Mouse (Mus musculus): ENCODE results near the gene Bicd1. TPM values are rescaled to one million over a fixed set of nuclear protein-coding genes. Genes with fewer than 3 reads are reported as not detected.

Bicd1 gene
- polyA plus RNA-seq, 1 experiment from 2014 or later: 7.3 TPM

DNA sequence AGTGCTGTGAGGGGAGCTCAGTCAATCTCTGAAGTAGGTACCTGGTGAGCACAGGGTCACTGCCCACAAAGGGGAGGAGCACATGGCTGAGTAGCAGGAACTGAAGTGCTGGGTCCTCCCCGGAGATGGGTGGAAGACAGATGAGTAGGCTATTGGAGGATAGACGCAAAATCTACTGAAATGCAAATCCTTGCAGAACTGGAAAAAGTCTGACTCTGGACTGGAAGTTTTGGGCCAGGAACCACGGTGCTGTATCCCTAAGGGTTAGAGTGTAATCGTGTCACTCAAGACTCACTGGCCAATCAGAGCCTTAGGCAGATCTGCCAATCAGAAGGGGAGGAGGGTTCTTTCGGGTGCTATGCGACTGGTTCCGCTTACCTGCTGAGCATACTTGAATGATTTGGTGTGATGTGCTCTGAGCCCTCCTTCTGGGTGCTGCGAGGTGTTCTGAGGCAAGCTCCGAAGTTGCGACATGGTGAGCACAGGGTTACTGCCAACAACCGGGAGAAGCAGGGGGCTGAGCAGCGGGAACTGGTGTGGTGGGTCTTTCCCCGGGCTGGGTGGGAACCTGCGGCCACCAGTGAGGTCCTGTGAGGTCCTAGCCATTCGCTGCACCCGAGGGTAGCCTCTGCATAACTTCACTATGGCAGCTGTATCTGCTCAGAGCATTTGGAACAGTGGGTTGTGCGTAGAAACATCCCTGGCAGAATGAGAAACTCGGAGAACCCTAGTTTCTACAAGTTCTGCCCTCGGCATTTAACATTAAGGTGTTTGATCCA, 157.2 kb downstream of the Bicd1 start:
- Histone ChIP-seq H3K36me3 (ENCODE audit: insufficient read depth) (no peaks in the 10 kb centered on the region), H3K9ac (peak overlapping the region; percentile 24; the same call in 1 of the 2 replicates), H3K27me3 (ENCODE audit: insufficient read depth, low read length) (no peaks in the 10 kb centered on the region), H3K9me3 (ENCODE audit: low read depth, low read length) (no peaks in the 10 kb centered on the region), H3K4me1 (ENCODE audit: insufficient read depth) (no peaks in the 10 kb centered on the region), H3K27ac (ENCODE audit: low read depth) (no peak overlapping the region), H3K4me3 (ENCODE audit: low read depth, low read length) (peak overlapping the region; percentile 45), H3K4me2 (peak overlapping the region; percentile 67)
- ATAC-seq (ENCODE audit: insufficient read depth) (peak; percentile 100), DNase-seq (peak; percentile 81)
- no peak for TF ChIP-seq CTCF (IDR thresholded peaks at IDR 0.05; ENCODE audit: low read depth)
- 3% methylated on average over 19 of the region's 19 CpGs for WGBS

- Histone ChIP-seq H3K4me1 (ENCODE audit: insufficient read depth) (no peaks in the 10 kb centered on the region), H3K27ac (ENCODE audit: low read depth) (no peak overlapping the region), H3K4me3 (ENCODE audit: low read depth, low read length) (no peak overlapping the region), H3K9me3 (ENCODE audit: low read depth, low read length) (no peaks in the 10 kb centered on the region), H3K36me3 (ENCODE audit: insufficient read depth) (no peaks in the 10 kb centered on the region), H3K9ac (no peak overlapping the region), H3K27me3 (ENCODE audit: insufficient read depth, low read length) (no peaks in the 10 kb centered on the region), H3K4me2 (no peak overlapping the region)
- 67% methylated on average over 1 of the region's 1 CpGs for WGBS
- no peak for TF ChIP-seq CTCF (IDR thresholded peaks at IDR 0.05; ENCODE audit: low read depth)
- DNase-seq: no peak
- no peak for ATAC-seq (ENCODE audit: insufficient read depth)
Measured at GRCm38 (mm10) chr6:149567219-149567618, 158.5 kb downstream of the Bicd1 start.

- H3K9ac ChIP-seq: no peak overlapping the region
- ATAC-seq (ENCODE audit: insufficient read depth): no peak
Measured at GRCm38 (mm10) chr6:149574288-149574687, 165.6 kb downstream of the Bicd1 start.

GRCm38 (mm10) chr6:149580053-149580452, 171.4 kb downstream of the Bicd1 start:
- Histone ChIP-seq H3K27ac (ENCODE audit: low read depth) (no peak overlapping the region), H3K4me1 (ENCODE audit: insufficient read depth) (no peaks in the 10 kb centered on the region), H3K9me3 (ENCODE audit: low read depth, low read length) (peaks cover 12% of the 10 kb centered on the region; the same call in 1 of the 2 replicates), H3K9ac (no peak overlapping the region), H3K4me2 (no peak overlapping the region), H3K27me3 (ENCODE audit: insufficient read depth, low read length) (no peaks in the 10 kb centered on the region), H3K36me3 (ENCODE audit: insufficient read depth) (no peaks in the 10 kb centered on the region), H3K4me3 (ENCODE audit: low read depth, low read length) (no peak overlapping the region)
- DNase-seq: no peak
- no peak for TF ChIP-seq CTCF (IDR thresholded peaks at IDR 0.05; ENCODE audit: low read depth)
- no peak for ATAC-seq (ENCODE audit: insufficient read depth)

More at GRCm38 (mm10) chr6:149574288-149574687, 165.6 kb downstream of the Bicd1 start:
- Histone ChIP-seq H3K27ac (ENCODE audit: low read depth) (no peak overlapping the region), H3K4me1 (ENCODE audit: insufficient read depth) (no peaks in the 10 kb centered on the region), H3K4me3 (ENCODE audit: low read depth, low read length) (no peak overlapping the region), H3K9me3 (ENCODE audit: low read depth, low read length) (no peaks in the 10 kb centered on the region), H3K36me3 (ENCODE audit: insufficient read depth) (no peaks in the 10 kb centered on the region), H3K27me3 (ENCODE audit: insufficient read depth, low read length) (no peaks in the 10 kb centered on the region), H3K4me2 (no peak overlapping the region)
- WGBS: 86% methylated on average over 1 of the region's 1 CpGs
- no peak for DNase-seq
- no peak for TF ChIP-seq CTCF (IDR thresholded peaks at IDR 0.05; ENCODE audit: low read depth)

DNA sequence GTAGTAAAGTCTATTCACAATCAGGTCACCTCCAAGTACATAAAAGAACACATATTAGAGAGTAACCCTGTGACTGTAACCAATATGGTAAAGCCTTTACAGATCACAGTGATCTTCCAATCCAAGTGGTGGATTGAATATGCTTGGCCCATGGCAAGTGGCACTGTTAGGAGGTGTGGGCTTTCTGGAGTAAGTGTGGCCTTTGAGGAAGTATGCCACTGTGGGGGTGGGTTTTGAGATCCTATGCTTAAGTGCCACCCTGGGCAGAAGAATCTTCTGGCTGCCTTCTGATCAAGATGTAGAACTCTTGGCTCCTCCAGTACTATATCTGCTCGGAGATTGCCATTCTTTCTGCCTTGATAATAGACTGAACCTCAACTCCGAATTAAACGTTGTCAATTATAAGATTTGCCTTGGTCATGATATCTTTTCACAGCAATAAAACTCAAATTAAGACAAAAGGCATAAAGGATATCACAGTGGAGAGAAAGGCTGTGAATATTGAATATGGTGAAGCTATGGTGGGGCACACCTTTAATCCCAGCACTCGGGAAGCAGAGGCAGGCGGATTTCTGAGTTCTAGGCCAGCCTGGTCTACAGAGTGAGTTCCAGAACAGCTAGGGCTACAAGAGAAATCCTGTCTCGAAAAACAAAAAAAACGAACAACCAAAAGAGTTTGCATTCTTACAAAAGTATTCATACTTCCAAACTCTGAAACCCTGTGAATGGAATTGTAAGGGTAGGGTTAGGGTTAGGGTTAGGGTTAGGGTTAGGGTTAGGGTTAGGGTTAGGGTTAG, 177.2 kb downstream of the Bicd1 start:
- no peak for TF ChIP-seq CTCF (IDR thresholded peaks at IDR 0.05; ENCODE audit: low read depth)
- Histone ChIP-seq H3K4me2 (no peak overlapping the region), H3K4me3 (ENCODE audit: low read depth, low read length) (no peak overlapping the region), H3K9ac (no peak overlapping the region), H3K4me1 (ENCODE audit: insufficient read depth) (no peaks in the 10 kb centered on the region), H3K36me3 (ENCODE audit: insufficient read depth) (no peaks in the 10 kb centered on the region), H3K27ac (ENCODE audit: low read depth) (no peak overlapping the region), H3K27me3 (ENCODE audit: insufficient read depth, low read length) (no peaks in the 10 kb centered on the region), H3K9me3 (ENCODE audit: low read depth, low read length) (peaks cover 18% of the 10 kb centered on the region; the same call in 1 of the 2 replicates)
- ATAC-seq (ENCODE audit: insufficient read depth) (no peak), DNase-seq (peak; percentile 14)
- WGBS: 93% methylated on average over 7 of the region's 7 CpGs

Small RNA genes lying within 50 kb of the gene (microRNA-seq; reads per million reads assigned to microRNA genes)
- gene Gm24307 (ENCODE audit: borderline number of aligned reads): not detected

Other genes with a start within 250 kb of the Bicd1 start
- 28.2 and 30.2 TPM in 2 replicates for gene Amn1, start 220.2 kb upstream of the Bicd1 start, polyA plus RNA-seq (2014; fragmentation: Nextera tagmentation; extraction: Ambion mirVana)
- gene Resf1, start 99.5 kb upstream of the Bicd1 start, polyA plus RNA-seq (2014; fragmentation: Nextera tagmentation; extraction: Ambion mirVana): 48.0 and 50.5 TPM in 2 replicates

Measured in lung, embryonic 14.5 days (tissue).